Mouse (Mus musculus): ENCODE measurements around the gene Gm4553. TPM values are rescaled to one million over a fixed set of nuclear protein-coding genes. Genes with fewer than 3 reads are reported as not detected.
"Not testable (repeated sequence)": the region's sequence is repeated elsewhere in the genome, so short reads cannot be mapped to it uniquely, and the experiment has no call there.

The Gm4553 gene
- polyA plus RNA-seq, 1 experiment from 2014 or later, result not detected

DNA sequence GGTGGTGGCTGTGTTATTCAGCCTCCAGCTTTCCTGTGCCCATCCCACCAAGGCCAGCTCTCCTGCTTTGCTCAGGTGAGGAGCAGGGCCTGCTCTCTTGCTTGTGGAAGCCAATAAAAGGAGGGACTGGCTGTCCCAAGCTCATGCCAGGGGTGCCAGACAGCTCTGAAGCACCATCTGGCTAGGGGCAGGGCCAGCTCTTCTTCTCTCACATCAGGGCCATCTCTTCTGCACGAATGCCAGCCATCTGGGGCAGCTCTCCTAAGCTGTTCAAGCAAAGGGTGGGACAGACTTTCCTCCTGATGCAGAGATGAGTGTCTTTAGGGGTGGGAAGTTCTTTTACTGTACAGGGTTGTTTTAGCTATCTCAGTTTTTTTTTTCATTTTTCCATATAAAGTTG, 15.5 kb upstream of the Gm4553 start:
- Histone ChIP-seq H3K27ac (ENCODE audit: low read length) (no peak overlapping the region), H3K9me3 (ENCODE audit: control insufficient read depth, low read depth, low read length) (no peaks in the 10 kb centered on the region), H3K9ac (replicated peaks; ENCODE audit: low read depth, low read length) (no peak overlapping the region), H3K27me3 (ENCODE audit: control insufficient read depth, insufficient read depth, low read length) (no peaks in the 10 kb centered on the region), H3K36me3 (ENCODE audit: control insufficient read depth, insufficient read depth, low read length) (no peaks in the 10 kb centered on the region), H3K4me2 (replicated peaks; ENCODE audit: low read depth, low read length) (no peak overlapping the region), H3K4me3 (ENCODE audit: low read depth, low read length) (no peak overlapping the region), H3K4me1 (ENCODE audit: control insufficient read depth, insufficient read depth, low read length) (no peaks in the 10 kb centered on the region)
- ATAC-seq (ENCODE audit: insufficient number of reproducible peaks, insufficient read depth, low FRiP score, low read depth), result no peak
- 38% methylated on average over 1 of the region's 1 CpGs for WGBS

GRCm38 (mm10) chr7:142178685-142179084, 13.1 kb upstream of the Gm4553 start:
- WGBS, result 81% methylated on average over 1 of the region's 1 CpGs
- Histone ChIP-seq H3K4me2 (replicated peaks; ENCODE audit: low read depth, low read length) (no peak overlapping the region), H3K27me3 (ENCODE audit: control insufficient read depth, insufficient read depth, low read length) (no peaks in the 10 kb centered on the region), H3K9me3 (ENCODE audit: control insufficient read depth, low read depth, low read length) (no peaks in the 10 kb centered on the region), H3K27ac (ENCODE audit: low read length) (no peak overlapping the region), H3K36me3 (ENCODE audit: control insufficient read depth, insufficient read depth, low read length) (no peaks in the 10 kb centered on the region), H3K4me3 (ENCODE audit: low read depth, low read length) (no peak overlapping the region), H3K4me1 (ENCODE audit: control insufficient read depth, insufficient read depth, low read length) (no peaks in the 10 kb centered on the region), H3K9ac (replicated peaks; ENCODE audit: low read depth, low read length) (no peak overlapping the region)
- ATAC-seq (ENCODE audit: insufficient number of reproducible peaks, insufficient read depth, low FRiP score, low read depth), result no peak

DNA sequence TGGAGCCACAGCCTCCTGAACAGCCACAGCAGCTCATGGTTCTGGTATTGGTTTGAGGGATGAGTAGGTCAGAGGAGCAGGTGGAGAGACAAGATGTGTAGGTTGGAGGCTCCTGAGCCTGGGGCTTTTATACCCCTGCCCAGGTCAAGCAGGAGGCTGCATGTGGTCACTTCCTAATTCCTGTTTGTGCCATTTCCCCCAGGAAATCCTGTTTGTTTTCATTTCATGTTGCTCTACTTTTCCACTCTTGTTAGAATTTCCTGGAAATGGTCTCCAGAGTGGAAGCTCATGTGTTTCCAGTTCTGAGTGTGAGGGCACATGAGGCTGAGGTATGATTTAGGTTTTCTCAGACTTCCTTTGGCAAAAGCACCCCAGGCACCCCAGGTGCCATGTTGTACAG, 10.4 kb upstream of the Gm4553 start, which contains the start of gene Krtap5-2:
TSS of gene Krtap5-2 (minus strand) at position 101 of the 400 bp plus-strand sequence.
- not testable (repeated sequence) for H3K27ac ChIP-seq (ENCODE audit: low read length); H3K9me3 ChIP-seq (ENCODE audit: control insufficient read depth, low read depth, low read length); H3K4me2 ChIP-seq (replicated peaks; ENCODE audit: low read depth, low read length); H3K9ac ChIP-seq (replicated peaks; ENCODE audit: low read depth, low read length); H3K4me1 ChIP-seq (ENCODE audit: control insufficient read depth, insufficient read depth, low read length); H3K36me3 ChIP-seq (ENCODE audit: control insufficient read depth, insufficient read depth, low read length); H3K27me3 ChIP-seq (ENCODE audit: control insufficient read depth, insufficient read depth, low read length); H3K4me3 ChIP-seq (ENCODE audit: low read depth, low read length); ATAC-seq (ENCODE audit: insufficient number of reproducible peaks, insufficient read depth, low FRiP score, low read depth)

GRCm38 (mm10) chr7:142169836-142170235, 4.3 kb upstream of the Gm4553 start:
- Histone ChIP-seq H3K9ac (replicated peaks; ENCODE audit: low read depth, low read length) (no peak overlapping the region), H3K27ac (ENCODE audit: low read length) (no peak overlapping the region), H3K9me3 (ENCODE audit: control insufficient read depth, low read depth, low read length) (no peaks in the 10 kb centered on the region), H3K4me3 (ENCODE audit: low read depth, low read length) (no peak overlapping the region), H3K4me2 (replicated peaks; ENCODE audit: low read depth, low read length) (no peak overlapping the region), H3K27me3 (ENCODE audit: control insufficient read depth, insufficient read depth, low read length) (no peaks in the 10 kb centered on the region), H3K4me1 (ENCODE audit: control insufficient read depth, insufficient read depth, low read length) (no peaks in the 10 kb centered on the region), H3K36me3 (ENCODE audit: control insufficient read depth, insufficient read depth, low read length) (no peaks in the 10 kb centered on the region)
- WGBS, result 47% methylated on average over 3 of the region's 3 CpGs
- no peak for ATAC-seq (ENCODE audit: insufficient number of reproducible peaks, insufficient read depth, low FRiP score, low read depth)

DNA sequence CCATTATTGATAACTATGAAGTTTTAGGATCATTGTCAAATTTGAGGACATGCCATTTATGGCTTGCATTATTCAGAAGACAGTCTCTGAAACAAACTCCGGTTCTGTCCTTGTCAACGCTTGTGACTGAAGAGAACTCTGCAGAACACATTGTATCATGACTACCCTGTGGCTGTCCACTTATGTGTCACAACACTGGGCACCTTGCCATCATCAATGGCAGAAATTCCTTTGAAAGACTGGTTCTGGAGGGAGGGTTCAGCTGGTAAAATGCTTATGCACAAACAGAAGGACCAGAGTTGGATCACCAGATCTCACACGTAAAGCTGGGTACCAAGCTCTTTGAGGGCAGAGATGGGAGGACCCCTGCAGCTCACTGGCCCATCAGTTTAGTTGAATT, 6.2 kb downstream of the Gm4553 start:
- H3K4me2 ChIP-seq (replicated peaks; ENCODE audit: low read depth, low read length), result no peak overlapping the region
- no peaks in the 10 kb centered on the region for H3K9me3 ChIP-seq (ENCODE audit: control insufficient read depth, low read depth, low read length)
- ATAC-seq (ENCODE audit: insufficient number of reproducible peaks, insufficient read depth, low FRiP score, low read depth), result no peak
- no peaks in the 10 kb centered on the region for H3K4me1 ChIP-seq (ENCODE audit: control insufficient read depth, insufficient read depth, low read length)
- no peaks in the 10 kb centered on the region for H3K27me3 ChIP-seq (ENCODE audit: control insufficient read depth, insufficient read depth, low read length)
- H3K36me3 ChIP-seq (ENCODE audit: control insufficient read depth, insufficient read depth, low read length), result no peaks in the 10 kb centered on the region
- no peak overlapping the region for H3K4me3 ChIP-seq (ENCODE audit: low read depth, low read length)
- 95% methylated on average over 3 of the region's 3 CpGs for WGBS
- H3K27ac ChIP-seq (ENCODE audit: low read length), result no peak overlapping the region
- H3K9ac ChIP-seq (replicated peaks; ENCODE audit: low read depth, low read length), result no peak overlapping the region

DNA sequence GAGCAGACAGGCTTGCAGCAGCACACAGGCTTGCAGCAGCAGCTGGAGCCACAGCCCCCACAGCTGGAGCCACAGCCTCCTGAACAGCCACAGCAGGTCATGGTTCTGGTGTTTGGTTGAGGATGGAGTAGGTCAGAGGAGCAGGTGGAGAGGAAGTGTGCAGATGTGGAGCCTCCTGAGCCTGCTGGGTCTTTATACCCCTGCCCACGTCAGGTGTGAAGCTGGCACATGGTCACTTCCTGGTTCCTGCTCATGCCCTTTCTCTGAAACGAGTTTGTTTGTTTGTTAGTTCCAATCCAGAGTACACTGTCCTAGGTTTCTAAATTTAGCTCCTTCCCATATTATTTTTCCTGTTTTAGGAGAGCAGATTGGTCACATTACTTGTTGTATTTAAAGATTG, 8.5 kb downstream of the Gm4553 start, which contains the start of gene Gm29735:
TSS of gene Gm29735 (minus strand) at position 101 of the 400 bp plus-strand sequence.
- not testable (repeated sequence) for ATAC-seq (ENCODE audit: insufficient number of reproducible peaks, insufficient read depth, low FRiP score, low read depth); H3K4me2 ChIP-seq (replicated peaks; ENCODE audit: low read depth, low read length); H3K36me3 ChIP-seq (ENCODE audit: control insufficient read depth, insufficient read depth, low read length); H3K27ac ChIP-seq (ENCODE audit: low read length); H3K9ac ChIP-seq (replicated peaks; ENCODE audit: low read depth, low read length); H3K4me3 ChIP-seq (ENCODE audit: low read depth, low read length); H3K4me1 ChIP-seq (ENCODE audit: control insufficient read depth, insufficient read depth, low read length); H3K27me3 ChIP-seq (ENCODE audit: control insufficient read depth, insufficient read depth, low read length); H3K9me3 ChIP-seq (ENCODE audit: control insufficient read depth, low read depth, low read length)
- 36% methylated on average over 2 of the region's 2 CpGs for whole genome bisulfite sequencing

DNA sequence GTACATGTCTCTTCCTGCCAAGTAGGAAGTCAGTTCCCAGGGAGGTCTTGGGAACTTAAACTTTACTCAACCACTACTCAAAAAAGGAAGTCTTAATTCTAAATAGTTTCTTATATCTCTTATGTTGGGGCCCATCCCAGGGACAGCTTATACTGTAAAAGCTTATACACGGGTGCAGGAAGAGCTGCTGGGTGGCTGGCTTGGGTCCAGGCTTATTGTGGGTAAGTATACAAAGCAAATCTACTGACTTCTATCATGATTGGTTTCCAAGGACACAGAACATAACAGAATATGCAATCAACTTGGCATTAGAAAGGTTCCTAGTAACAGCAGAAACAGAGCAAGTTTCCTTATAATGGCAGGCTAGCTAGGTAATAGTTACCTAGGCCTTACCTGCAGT, 10.2 kb downstream of the Gm4553 start:
- ATAC-seq (ENCODE audit: insufficient number of reproducible peaks, insufficient read depth, low FRiP score, low read depth), result no peak
- Histone ChIP-seq H3K4me2 (replicated peaks; ENCODE audit: low read depth, low read length) (no peak overlapping the region), H3K27ac (ENCODE audit: low read length) (no peak overlapping the region), H3K9me3 (ENCODE audit: control insufficient read depth, low read depth, low read length) (no peaks in the 10 kb centered on the region), H3K4me3 (ENCODE audit: low read depth, low read length) (no peak overlapping the region), H3K4me1 (ENCODE audit: control insufficient read depth, insufficient read depth, low read length) (no peaks in the 10 kb centered on the region), H3K36me3 (ENCODE audit: control insufficient read depth, insufficient read depth, low read length) (no peaks in the 10 kb centered on the region), H3K27me3 (ENCODE audit: control insufficient read depth, insufficient read depth, low read length) (no peaks in the 10 kb centered on the region), H3K9ac (replicated peaks; ENCODE audit: low read depth, low read length) (no peak overlapping the region)
- 47% methylated on average over 1 of the region's 1 CpGs for WGBS

GRCm38 (mm10) chr7:142152191-142152590, 13.3 kb downstream of the Gm4553 start:
- H3K4me3 ChIP-seq (ENCODE audit: low read depth, low read length), result no peak overlapping the region
- WGBS, result 76% methylated on average over 4 of the region's 4 CpGs
- no peaks in the 10 kb centered on the region for H3K27me3 ChIP-seq (ENCODE audit: control insufficient read depth, insufficient read depth, low read length)
- H3K9me3 ChIP-seq (ENCODE audit: control insufficient read depth, low read depth, low read length), result no peaks in the 10 kb centered on the region
- no peaks in the 10 kb centered on the region for H3K4me1 ChIP-seq (ENCODE audit: control insufficient read depth, insufficient read depth, low read length)
- no peak for ATAC-seq (ENCODE audit: insufficient number of reproducible peaks, insufficient read depth, low FRiP score, low read depth)
- no peak overlapping the region for H3K27ac ChIP-seq (ENCODE audit: low read length)
- no peak overlapping the region for H3K4me2 ChIP-seq (replicated peaks; ENCODE audit: low read depth, low read length)
- no peak overlapping the region for H3K9ac ChIP-seq (replicated peaks; ENCODE audit: low read depth, low read length)
- no peaks in the 10 kb centered on the region for H3K36me3 ChIP-seq (ENCODE audit: control insufficient read depth, insufficient read depth, low read length)

DNA sequence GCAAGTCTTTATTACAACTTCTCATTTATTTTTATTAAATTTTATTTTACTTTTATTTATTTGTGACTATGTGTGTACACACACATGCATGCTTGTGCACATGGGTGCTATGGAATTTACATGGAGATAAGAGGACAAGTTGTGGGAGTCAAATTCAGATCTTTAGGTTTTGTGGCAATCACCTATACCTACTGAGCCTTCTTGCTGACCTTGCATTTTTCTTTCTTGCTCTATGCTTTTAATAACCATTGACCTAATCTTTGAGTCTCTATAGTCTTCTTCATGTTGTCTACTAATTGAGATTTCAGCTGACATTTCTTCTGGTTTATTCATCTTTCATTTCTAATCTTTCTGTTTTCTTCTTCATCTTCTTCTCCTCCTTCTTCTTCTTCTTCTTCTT, 16.9 kb downstream of the Gm4553 start:
- no peak for ATAC-seq (ENCODE audit: insufficient number of reproducible peaks, insufficient read depth, low FRiP score, low read depth)
- Histone ChIP-seq H3K4me3 (ENCODE audit: low read depth, low read length) (no peak overlapping the region), H3K27ac (ENCODE audit: low read length) (no peak overlapping the region), H3K27me3 (ENCODE audit: control insufficient read depth, insufficient read depth, low read length) (no peaks in the 10 kb centered on the region), H3K36me3 (ENCODE audit: control insufficient read depth, insufficient read depth, low read length) (no peaks in the 10 kb centered on the region), H3K9me3 (ENCODE audit: control insufficient read depth, low read depth, low read length) (no peaks in the 10 kb centered on the region), H3K9ac (replicated peaks; ENCODE audit: low read depth, low read length) (no peak overlapping the region), H3K4me2 (replicated peaks; ENCODE audit: low read depth, low read length) (no peak overlapping the region), H3K4me1 (ENCODE audit: control insufficient read depth, insufficient read depth, low read length) (no peaks in the 10 kb centered on the region)

Measured in stomach, embryonic 14.5 days (tissue).